Mouse (Mus musculus): Measurements from ENCODE around the gene Fbln7.

Fbln7 gene

GRCm38 (mm10) chr2:128871656-128872055 lies 8.9 kb downstream of the Fbln7 start:
- no peak for DNase-seq (ENCODE audit: low read depth, low spot score)

GRCm38 (mm10) chr2:128872256-128872655 lies 9.5 kb downstream of the Fbln7 start:
- no peak for DNase-seq (ENCODE audit: low read depth, low spot score)

- DNase-seq (ENCODE audit: low read depth, low spot score): no peak
Measured at GRCm38 (mm10) chr2:128875526-128875925, 12.7 kb downstream of the Fbln7 start.

- no peak for DNase-seq (ENCODE audit: low read depth, low spot score)
Measured at GRCm38 (mm10) chr2:128881236-128881635, 18.5 kb downstream of the Fbln7 start.

- no peak for DNase-seq (ENCODE audit: low read depth, low spot score)
Measured at GRCm38 (mm10) chr2:128885225-128885811, 22.5 kb downstream of the Fbln7 start.

- no peak for DNase-seq (ENCODE audit: low read depth, low spot score)
Measured at GRCm38 (mm10) chr2:128887866-128888550, 25.2 kb downstream of the Fbln7 start.

GRCm38 (mm10) chr2:128890661-128891335 lies 28.0 kb downstream of the Fbln7 start:
- DNase-seq (ENCODE audit: low read depth, low spot score): no peak

- no peak for DNase-seq (ENCODE audit: low read depth, low spot score)
Measured at GRCm38 (mm10) chr2:128892180-128892721, 29.5 kb downstream of the Fbln7 start.

GRCm38 (mm10) chr2:128902843-128903242 lies 40.1 kb downstream of the Fbln7 start:
- DNase-seq (ENCODE audit: low read depth, low spot score): no peak

- no peak for DNase-seq (ENCODE audit: low read depth, low spot score)
Measured at GRCm38 (mm10) chr2:128903661-128904060, 40.9 kb downstream of the Fbln7 start.

GRCm38 (mm10) chr2:128914978-128915377 lies 52.2 kb downstream of the Fbln7 start:
- DNase-seq (ENCODE audit: low read depth, low spot score): no peak

GRCm38 (mm10) chr2:128916528-128916927 lies 53.7 kb downstream of the Fbln7 start:
- DNase-seq (ENCODE audit: low read depth, low spot score): no peak

GRCm38 (mm10) chr2:128924799-128925198 lies 62.0 kb downstream of the Fbln7 start:
- DNase-seq (ENCODE audit: low read depth, low spot score): no peak

GRCm38 (mm10) chr2:128928446-128928845 lies 65.7 kb downstream of the Fbln7 start:
- no peak for DNase-seq (ENCODE audit: low read depth, low spot score)

- DNase-seq (ENCODE audit: low read depth, low spot score): no peak
Measured at GRCm38 (mm10) chr2:128930704-128931103, 67.9 kb downstream of the Fbln7 start.

GRCm38 (mm10) chr2:128936256-128936655 lies 73.5 kb downstream of the Fbln7 start:
- DNase-seq (ENCODE audit: low read depth, low spot score): no peak

- peak; percentile 92 for DNase-seq (ENCODE audit: low read depth, low spot score)
Measured at GRCm38 (mm10) chr2:128943538-128944528, 81.1 kb downstream of the Fbln7 start, which contains the start of gene Zc3h8. Zc3h8 (minus strand) TSS chr2:128944077.
